Mouse (Mus musculus) midbrain, embryonic 14.5 days (tissue): ENCODE results near the gene Slc26a8. TPM values are rescaled to one million over a fixed set of nuclear protein-coding genes. Genes with fewer than 3 reads are reported as not detected.

Source experiments
- ATAC-seq: fragments of 200-750 bp; cut with Nextera tagmentation; 2 replicates; pipeline ENCODE4 v1.8.0; 2017; ENCODE audit warnings: moderate number of reproducible peaks, moderate library complexity; ENCODE audit not compliant: low FRiP score, low TSS enrichment
- DNase-seq: peaks from one replicate; pipeline ENCODE4 v3.0.0-alpha.2; 2015
- H3K27ac ChIP-seq: fragments of 300-500 bp; sonication (generic); replicated peaks from 2 replicates; pipeline ENCODE4 v1.5.1; 2014; ENCODE audit warnings: mild to moderate bottlenecking, low read depth, low read length, moderate library complexity
- H3K27me3 ChIP-seq: fragments of 300-500 bp; sonication (generic); 2 replicates; pipeline ENCODE4 v1.6.1; 2014; ENCODE audit warnings: low read length, control low read depth, mixed read lengths; ENCODE audit not compliant: control insufficient read depth, insufficient read depth
- H3K36me3 ChIP-seq: fragments of 300-500 bp; sonication (generic); 2 replicates; pipeline ENCODE4 v1.6.1; 2014; ENCODE audit warnings: low read length, control low read depth; ENCODE audit not compliant: control insufficient read depth, insufficient read depth
- H3K4me1 ChIP-seq: fragments of 300-500 bp; sonication (generic); 2 replicates; pipeline ENCODE4 v1.6.1; 2014; ENCODE audit warnings: mild to moderate bottlenecking, antibody characterized with exemption, low read length, control low read depth; ENCODE audit not compliant: control insufficient read depth, insufficient read depth
- H3K4me2 ChIP-seq: fragments of 300-500 bp; sonication (generic); 2 replicates; pipeline ENCODE4 v1.6.1; 2014; ENCODE audit warnings: mild to moderate bottlenecking, low read length, moderate library complexity
- H3K4me3 ChIP-seq: fragments of 300-500 bp; sonication (generic); replicated peaks from 2 replicates; pipeline ENCODE4 v1.5.1; 2014; ENCODE audit warnings: low read depth, low read length
- H3K9ac ChIP-seq: fragments of 300-500 bp; sonication (generic); replicated peaks from 2 replicates; pipeline ENCODE4 v1.6.1; 2014; ENCODE audit warnings: mild to moderate bottlenecking, low read length, moderate library complexity
- H3K9me3 ChIP-seq: fragments of 300-500 bp; sonication (generic); 2 replicates; pipeline ENCODE4 v1.6.1; 2016; ENCODE audit warnings: low read length, control low read depth, mixed read lengths; ENCODE audit not compliant: control insufficient read depth
- WGBS: fragments of 180-500 bp; shearing (Covaris S2); extraction: QIAGEN DNeasy Blood & Tissue Kit; methylation state at CpG from one replicate; pipeline ENCODE4 v1.1.7; 2014; 5-methylcytosine and 5-hydroxymethylcytosine counted together
- polyA plus RNA-seq: library from polyadenylated mRNA; unstranded; fragments of >200 nt; fragmentation: Nextera tagmentation; extraction: Ambion mirVana; gene quantifications from 2 replicates; pipeline ENCODE4 v1.2.1, GENCODE M21; 2014

Gene Slc26a8
- polyA plus RNA-seq, 1 experiment from 2014 or later, result 1.8 TPM

GRCm38 (mm10) chr17:28624841-28625240 is 65.2 kb downstream of the Slc26a8 start:
- no peak overlapping the region for H3K4me3 ChIP-seq
- H3K9ac ChIP-seq, result no peak overlapping the region
- H3K27me3 ChIP-seq, result no peaks in the 10 kb centered on the region
- no peaks in the 10 kb centered on the region for H3K9me3 ChIP-seq
- H3K4me2 ChIP-seq, result no peak overlapping the region
- peaks cover 5% of the 10 kb centered on the region for H3K36me3 ChIP-seq
- H3K27ac ChIP-seq, result no peak overlapping the region
- H3K4me1 ChIP-seq, result peaks cover 15% of the 10 kb centered on the region
- 78% methylated on average over 2 of the region's 2 CpGs for WGBS
- DNase-seq, result no peak
- no peak for ATAC-seq

GRCm38 (mm10) chr17:28622300-28622759 is 67.7 kb downstream of the Slc26a8 start, which contains the start of gene Srpk1:
Gene Srpk1, minus strand, starts transcription at chr17:28622709.
- peak within 1 kb of the TSS; percentile 98 for H3K4me3 ChIP-seq
- under 1% methylated on average over 51 of the region's 53 CpGs for WGBS
- H3K27me3 ChIP-seq, result no peaks in the 10 kb centered on the region
- H3K9me3 ChIP-seq, result no peaks in the 10 kb centered on the region
- H3K27ac ChIP-seq, result peak within 1 kb of the TSS; percentile 89
- H3K36me3 ChIP-seq, result peaks cover 10% of the 10 kb centered on the region
- H3K4me1 ChIP-seq, result peaks cover 16% of the 10 kb centered on the region
- peak within 1 kb of the TSS; percentile 94 for H3K9ac ChIP-seq
- ATAC-seq, result peak; percentile 96
- peak within 1 kb of the TSS; percentile 62 for H3K4me2 ChIP-seq
- DNase-seq, result peak; percentile 98

GRCm38 (mm10) chr17:28621381-28622299 is 68.4 kb downstream of the Slc26a8 start:
- Histone ChIP-seq H3K27me3 (no peaks in the 10 kb centered on the region), H3K36me3 (peaks cover 10% of the 10 kb centered on the region), H3K4me1 (peaks cover 16% of the 10 kb centered on the region), H3K9ac (peak overlapping the region; percentile 94), H3K9me3 (no peaks in the 10 kb centered on the region), H3K27ac (peak overlapping the region; percentile 89), H3K4me3 (peak overlapping the region; percentile 98), H3K4me2 (peak overlapping the region; percentile 62)
- peak; percentile 72 for ATAC-seq
- WGBS, result under 1% methylated on average over 78 of the region's 78 CpGs
- peak; percentile 77 for DNase-seq

- ATAC-seq, result no peak
- DNase-seq, result no peak
These were observed 71.3 kb downstream of the Slc26a8 start for GRCm38 (mm10) chr17:28618775-28619174.

GRCm38 (mm10) chr17:28618124-28618523 is 71.9 kb downstream of the Slc26a8 start:
- Histone ChIP-seq H3K27me3 (no peaks in the 10 kb centered on the region), H3K4me1 (peaks cover 16% of the 10 kb centered on the region), H3K27ac (no peak overlapping the region), H3K4me3 (no peak overlapping the region), H3K36me3 (peaks cover 19% of the 10 kb centered on the region), H3K9me3 (no peaks in the 10 kb centered on the region), H3K4me2 (no peak overlapping the region), H3K9ac (no peak overlapping the region)
- DNase-seq (no peak), ATAC-seq (no peak)
- whole genome bisulfite sequencing, result 90% methylated on average over 7 of the region's 7 CpGs

More at GRCm38 (mm10) chr17:28618775-28619174, 71.3 kb downstream of the Slc26a8 start:
- H3K4me3 ChIP-seq, result no peak overlapping the region
- no peak overlapping the region for H3K27ac ChIP-seq
- no peak overlapping the region for H3K4me2 ChIP-seq
- H3K4me1 ChIP-seq, result peaks cover 16% of the 10 kb centered on the region
- H3K9me3 ChIP-seq, result no peaks in the 10 kb centered on the region
- WGBS, result 94% methylated on average over 1 of the region's 1 CpGs
- H3K27me3 ChIP-seq, result no peaks in the 10 kb centered on the region
- no peak overlapping the region for H3K9ac ChIP-seq
- peaks cover 19% of the 10 kb centered on the region for H3K36me3 ChIP-seq

- 90% methylated on average over 10 of the region's 10 CpGs for WGBS
- ATAC-seq, result no peak
- no peak overlapping the region for H3K4me2 ChIP-seq
- peaks cover 19% of the 10 kb centered on the region for H3K36me3 ChIP-seq
- H3K27ac ChIP-seq, result no peak overlapping the region
- DNase-seq, result no peak
- no peaks in the 10 kb centered on the region for H3K27me3 ChIP-seq
- H3K9ac ChIP-seq, result no peak overlapping the region
- no peaks in the 10 kb centered on the region for H3K9me3 ChIP-seq
- H3K4me3 ChIP-seq, result no peak overlapping the region
- peaks cover 16% of the 10 kb centered on the region for H3K4me1 ChIP-seq
These were observed 72.4 kb downstream of the Slc26a8 start for GRCm38 (mm10) chr17:28617636-28618035.

- WGBS, result 98% methylated on average over 4 of the region's 4 CpGs
- no peak for ATAC-seq
- no peaks in the 10 kb centered on the region for H3K27me3 ChIP-seq
- no peak overlapping the region for H3K9ac ChIP-seq
- H3K4me2 ChIP-seq, result no peak overlapping the region
- no peak overlapping the region for H3K4me3 ChIP-seq
- no peak overlapping the region for H3K27ac ChIP-seq
- no peaks in the 10 kb centered on the region for H3K9me3 ChIP-seq
- peaks cover 6% of the 10 kb centered on the region for H3K4me1 ChIP-seq
- no peak for DNase-seq
- H3K36me3 ChIP-seq, result peaks cover 19% of the 10 kb centered on the region
These were observed 74.7 kb downstream of the Slc26a8 start for GRCm38 (mm10) chr17:28615332-28615731.

- H3K9ac ChIP-seq, result no peak overlapping the region
- WGBS, result 91% methylated on average over 6 of the region's 6 CpGs
- no peak overlapping the region for H3K4me3 ChIP-seq
- no peaks in the 10 kb centered on the region for H3K4me1 ChIP-seq
- no peak overlapping the region for H3K4me2 ChIP-seq
- no peak overlapping the region for H3K27ac ChIP-seq
- DNase-seq (no peak), ATAC-seq (no peak)
- no peaks in the 10 kb centered on the region for H3K9me3 ChIP-seq
- no peaks in the 10 kb centered on the region for H3K27me3 ChIP-seq
- peaks cover 14% of the 10 kb centered on the region for H3K36me3 ChIP-seq
These were observed 76.9 kb downstream of the Slc26a8 start for GRCm38 (mm10) chr17:28613096-28613495.
